Mouse (Mus musculus): ENCODE measurements around the gene Rsph3b.

Gene Rsph3b

GRCm38 (mm10) chr17:6862040-6862780 is 86.3 kb downstream of the Rsph3b start:
- DNase-seq: peak; percentile 25 to 26

GRCm38 (mm10) chr17:6861181-6862039 is 87.1 kb downstream of the Rsph3b start:
- peak; percentile 64 to 76 for DNase-seq

GRCm38 (mm10) chr17:6860491-6860897 is 88.0 kb downstream of the Rsph3b start:
- no peak for DNase-seq

- no peak for DNase-seq
These were observed 88.4 kb downstream of the Rsph3b start for GRCm38 (mm10) chr17:6860067-6860466.
